Mouse (Mus musculus) CH12.LX (cell line): ENCODE measurements around the gene Cmip.

Experiments used
- CHD1 ChIP-seq: IDR thresholded peaks from 2 replicates; pipeline ENCODE4 v1.6.1; 2012; ENCODE audit warnings: low read depth, low read length, improper control_type of control experiment, inconsistent platforms
- CTCF ChIP-seq, 2 experiments: IDR thresholded peaks in 1 of 2; conservative IDR thresholded peaks in 1 of 2; 2 replicates each; pipeline ENCODE4 v1.5.1; 2011 to 2012; ENCODE audit warnings: low read depth in 2 of 2, low read length in 2 of 2, improper control_type of control experiment in 1 of 2, inconsistent platforms in 1 of 2, mild to moderate bottlenecking in 1 of 2, moderate library complexity in 1 of 2
- E2F4 ChIP-seq: IDR thresholded peaks from 2 replicates; pipeline ENCODE4 v1.6.1; 2011; ENCODE audit warnings: low read depth, low read length, improper control_type of control experiment; ENCODE audit not compliant: insufficient replicate concordance
- MEF2A ChIP-seq: IDR thresholded peaks from 2 replicates; pipeline ENCODE4 v1.6.1; 2014; ENCODE audit warnings: low read depth, mild to moderate bottlenecking, inconsistent platforms, low read length, improper control_type of control experiment, borderline replicate concordance
- MYC ChIP-seq: IDR thresholded peaks from 2 replicates; pipeline ENCODE4 v1.6.1; 2011; ENCODE audit warnings: low read depth, mild to moderate bottlenecking, improper control_type of control experiment, low read length
- POLR2A ChIP-seq: IDR thresholded peaks from 2 replicates; pipeline ENCODE4 v1.6.1; 2011; ENCODE audit warnings: low read depth, mild to moderate bottlenecking, improper control_type of control experiment, low read length
- SMC3 ChIP-seq: IDR thresholded peaks from 2 replicates; pipeline ENCODE4 v1.6.1; 2011; ENCODE audit warnings: low read depth, low read length, improper control_type of control experiment
- USF1 ChIP-seq: IDR thresholded peaks from 2 replicates; pipeline ENCODE4 v1.6.1; 2014; ENCODE audit warnings: low read depth, mild to moderate bottlenecking, inconsistent platforms, low read length, improper control_type of control experiment
- USF2 ChIP-seq: conservative IDR thresholded peaks from 2 replicates; pipeline ENCODE4 v1.6.1; 2011; ENCODE audit warnings: low read depth, low read length, improper control_type of control experiment
- ZKSCAN1 ChIP-seq: IDR thresholded peaks from 2 replicates; pipeline ENCODE4 v1.6.1; 2012; ENCODE audit warnings: low read depth, inconsistent platforms, low read length, improper control_type of control experiment, borderline replicate concordance
- ZMIZ1 ChIP-seq: IDR thresholded peaks from 2 replicates; pipeline ENCODE4 v1.6.1; 2012; ENCODE audit warnings: low read depth, mild to moderate bottlenecking, inconsistent platforms, low read length, improper control_type of control experiment

DNA sequence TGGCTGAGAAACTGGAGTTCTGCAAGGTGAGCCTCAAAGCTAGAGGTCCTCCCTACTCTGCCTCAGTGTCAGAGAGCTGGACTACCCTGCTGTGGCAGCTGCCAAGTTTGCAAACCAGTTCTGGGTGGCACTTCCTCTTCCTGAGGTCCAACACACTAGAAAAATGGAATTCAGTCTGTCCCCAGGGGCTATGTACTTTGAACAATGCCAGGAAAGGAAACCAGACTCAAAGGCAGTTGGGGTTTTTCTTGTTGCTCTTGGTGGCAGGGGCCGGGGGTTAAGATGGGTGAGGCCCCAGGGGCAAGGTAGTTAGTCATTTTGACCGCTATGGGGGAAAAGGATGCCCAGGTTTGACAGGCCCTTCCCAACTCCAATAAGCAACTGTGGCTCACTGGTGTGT, 238.0 kb downstream of the Cmip start:
- TF ChIP-seq ZMIZ1 (no peak), CTCF (conservative IDR thresholded peaks at IDR 0.05 in 1 of 2, IDR thresholded peaks at IDR 0.05 in 1 of 2; ENCODE audit: low read depth in 2 of 2, low read length in 2 of 2) (no peak), SMC3 (no peak), MEF2A (peak; percentile 54; the same call in 1 of the 2 replicates), MYC (no peak), POLR2A (no peak), CHD1 (no peak), E2F4 (no peak), ZKSCAN1 (no peak), USF2 (no peak), USF1 (no peak)
